Mouse (Mus musculus) adrenal gland, adult (tissue): Measurements from ENCODE around the gene Gm21750.
"Not testable (repeated sequence)": the region's sequence is repeated elsewhere in the genome, so short reads cannot be mapped to it uniquely, and the experiment has no call there.

Experiments used
- DNase-seq, 2 experiments: peaks; one replicate each; pipeline ENCODE4 v3.0.0; 2022 to 2023; ENCODE audit warnings: low spot score in 1 of 2; ENCODE audit not compliant: inconsistent age in 2 of 2

Gene Gm21750

DNA sequence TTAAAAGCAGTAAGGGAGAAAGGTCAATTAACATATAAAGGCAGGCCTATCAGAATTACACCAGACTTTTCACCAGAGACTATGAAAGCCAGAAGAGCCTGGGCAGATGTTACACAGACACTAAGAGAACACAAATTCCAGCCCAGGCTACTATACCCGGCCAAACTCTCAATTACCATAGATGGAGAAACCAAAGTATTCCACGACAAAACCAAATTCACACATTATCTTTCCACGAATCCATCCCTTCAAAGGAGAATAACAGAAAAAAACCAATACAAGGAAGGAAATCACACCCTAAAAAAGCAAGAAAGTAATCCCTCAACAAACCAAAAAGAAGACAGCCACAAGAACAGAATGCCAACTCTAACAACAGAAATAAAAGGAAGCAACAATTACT lies at the start of gene Gm21750:
Gm21750 (plus strand) TSS at position 301 of the 400 bp plus-strand sequence.
- DNase-seq = not testable (repeated sequence)

DNA sequence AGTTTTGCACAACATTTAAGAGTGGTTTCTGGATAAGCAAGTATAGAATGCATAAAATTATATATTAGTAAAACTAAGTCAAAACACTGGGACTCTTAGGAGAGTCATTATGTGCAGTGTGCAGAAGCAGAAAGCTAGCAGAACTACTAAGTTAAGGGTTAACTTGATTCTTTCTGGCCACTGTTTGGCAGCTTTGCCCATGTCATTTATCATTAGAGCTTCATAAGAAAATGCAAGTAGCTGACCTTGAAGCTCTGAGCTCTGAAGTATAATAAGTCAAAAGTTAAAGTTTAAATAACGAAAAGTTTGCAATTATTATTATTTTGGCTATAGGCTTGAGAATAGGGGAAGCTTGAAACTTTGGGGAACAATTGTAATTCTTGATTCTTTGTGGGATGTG lies 46.1 kb upstream of the Gm21750 start:
- peak in 1 of 2 experiments; percentile 71 for DNase-seq

GRCm38 (mm10) chr14:73620880-73621279 lies 40.1 kb upstream of the Gm21750 start:
- no peak for DNase-seq

- DNase-seq = no peak
Measured at GRCm38 (mm10) chr14:73622988-73623387, 38.0 kb upstream of the Gm21750 start.

DNA sequence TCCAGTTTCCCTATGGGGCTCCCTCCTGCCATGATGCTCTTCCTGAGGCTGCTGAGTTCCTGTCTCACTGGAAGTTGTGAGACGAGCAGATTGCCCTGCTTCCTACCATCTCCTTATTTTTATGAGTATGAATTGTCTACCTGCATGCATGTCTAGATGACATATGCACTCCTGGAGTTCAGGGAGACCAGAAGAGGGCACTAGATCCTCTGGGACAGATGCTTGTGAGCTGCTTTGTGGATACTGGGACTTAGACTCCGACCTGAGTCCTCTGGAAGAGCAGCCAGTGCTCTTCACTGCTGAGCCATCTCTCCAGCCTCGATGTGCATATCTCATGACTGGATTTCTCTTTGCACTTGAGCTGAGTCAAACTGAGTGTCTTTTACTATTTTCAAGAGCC lies 35.6 kb upstream of the Gm21750 start:
- peak in 1 of 2 experiments; percentile 2 for DNase-seq

DNA sequence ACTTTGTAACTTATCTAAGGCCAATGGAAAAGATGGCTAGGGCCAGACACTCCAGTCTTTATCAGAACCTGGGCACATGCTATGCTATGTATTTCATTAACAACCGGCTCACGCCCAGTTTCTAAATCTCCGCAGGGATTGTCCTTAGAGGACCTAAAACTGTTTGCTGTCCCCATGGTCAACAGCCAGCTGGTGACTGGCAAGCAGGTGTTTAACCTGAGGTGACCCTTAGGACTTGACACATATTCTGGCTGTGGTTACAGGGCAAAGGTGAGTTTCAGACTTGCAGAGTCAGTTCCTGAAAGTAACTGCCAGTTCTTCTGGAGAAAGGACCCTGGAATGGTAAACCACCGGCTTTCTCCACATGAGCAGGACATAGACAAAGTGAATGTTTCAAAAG lies 29.5 kb upstream of the Gm21750 start:
- DNase-seq = peak in 1 of 2 experiments; percentile 41

GRCm38 (mm10) chr14:73632648-73633263 lies 28.3 kb upstream of the Gm21750 start:
- peak; percentile 38 to 76 for DNase-seq

DNA sequence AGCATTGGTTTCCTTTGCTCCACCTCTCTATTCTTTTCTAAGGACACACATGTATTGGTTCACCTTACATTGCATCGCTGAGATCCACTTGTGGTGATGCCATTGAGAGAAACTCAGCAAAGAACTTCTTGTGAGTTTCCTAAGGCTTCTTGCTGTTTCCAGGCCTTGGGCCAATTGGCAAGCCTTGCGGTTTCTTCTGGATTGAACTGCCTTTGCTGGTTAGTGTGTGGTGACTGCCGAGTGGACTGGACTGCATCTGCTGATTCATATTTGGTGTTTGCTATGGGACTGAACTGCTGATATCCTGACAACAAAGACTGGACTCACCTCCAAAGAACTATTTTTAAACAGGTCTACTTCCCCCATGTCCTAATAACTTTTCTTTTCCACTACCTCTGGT lies 26.7 kb upstream of the Gm21750 start:
- no peak for DNase-seq

DNA sequence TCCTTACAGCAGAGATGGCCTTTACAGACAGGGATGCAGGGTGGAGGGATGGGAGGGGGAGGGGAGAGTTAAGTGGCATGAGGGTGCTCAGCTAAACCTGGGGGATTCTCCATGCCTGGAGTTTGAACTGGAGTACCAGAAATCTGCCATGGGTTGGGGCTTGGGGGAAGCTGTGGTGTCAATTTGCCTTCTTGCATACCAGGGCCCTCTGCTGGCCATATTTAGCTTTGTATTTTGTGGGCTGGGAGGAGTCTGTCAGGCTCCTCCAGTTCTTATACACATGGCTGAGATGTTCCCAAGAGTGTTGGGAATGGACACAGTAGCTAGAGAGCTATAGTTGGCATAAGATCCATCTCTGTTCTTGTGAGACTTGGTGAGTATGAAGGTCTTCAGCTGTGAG lies 23.6 kb upstream of the Gm21750 start:
- DNase-seq = peak; percentile 36 to 77

DNA sequence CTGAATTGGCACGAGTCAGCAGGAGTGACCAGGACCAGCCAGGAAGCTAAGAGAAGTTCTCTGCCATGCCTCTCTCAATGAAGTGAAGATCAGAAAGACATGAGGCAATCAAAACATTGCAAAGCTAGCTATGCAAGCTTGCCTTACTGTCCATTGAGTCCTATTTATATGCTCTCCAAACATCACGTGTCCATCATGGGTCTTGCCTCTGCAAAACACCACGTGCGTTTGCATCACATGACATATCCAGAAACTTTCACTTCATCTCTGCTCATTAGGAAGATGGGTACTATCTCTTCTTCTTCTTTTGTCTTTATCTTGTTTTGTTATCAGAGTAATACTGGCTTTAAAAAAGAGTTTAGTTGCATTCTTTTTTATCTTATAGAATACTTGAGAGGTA lies 10.8 kb upstream of the Gm21750 start:
- DNase-seq = no peak

DNA sequence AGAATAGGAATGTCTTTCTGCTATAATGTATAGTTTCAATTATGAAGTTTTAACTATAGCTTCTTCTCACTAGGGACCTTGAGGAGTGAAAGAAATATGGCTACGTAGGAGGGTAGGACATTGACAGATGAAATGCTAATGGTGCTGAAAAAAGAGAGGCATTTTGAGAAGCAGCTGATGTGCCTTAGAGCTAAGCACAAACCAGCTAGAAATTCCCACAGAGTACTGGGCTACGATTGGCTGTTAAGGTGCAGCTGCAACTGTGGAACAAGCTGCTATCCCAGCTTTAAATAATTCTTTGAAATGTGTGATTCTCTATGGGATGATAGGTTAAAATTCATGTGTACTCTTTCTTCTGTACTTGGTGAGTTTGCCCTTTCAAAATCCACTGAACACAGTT lies 9.1 kb downstream of the Gm21750 start:
- DNase-seq = no peak

DNA sequence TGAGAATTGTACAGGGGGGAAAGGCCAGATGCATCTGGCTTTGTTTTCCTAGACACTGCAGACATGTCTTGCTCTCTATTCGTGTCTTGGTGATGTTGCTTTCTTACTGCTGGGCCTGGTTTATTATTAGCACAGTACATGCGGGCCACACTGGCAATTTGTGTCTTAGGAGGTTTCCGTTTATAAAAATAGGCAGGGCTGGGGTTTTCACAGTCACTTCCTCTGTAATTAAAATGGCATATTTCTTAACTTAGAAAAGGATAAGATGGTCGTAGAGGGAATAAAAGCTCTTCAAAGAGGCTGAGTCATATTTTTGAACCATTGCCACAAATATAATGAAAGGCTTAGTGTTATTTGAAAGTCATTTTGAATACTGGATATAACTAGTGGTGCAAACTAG lies 26.7 kb downstream of the Gm21750 start:
- no peak for DNase-seq

DNA sequence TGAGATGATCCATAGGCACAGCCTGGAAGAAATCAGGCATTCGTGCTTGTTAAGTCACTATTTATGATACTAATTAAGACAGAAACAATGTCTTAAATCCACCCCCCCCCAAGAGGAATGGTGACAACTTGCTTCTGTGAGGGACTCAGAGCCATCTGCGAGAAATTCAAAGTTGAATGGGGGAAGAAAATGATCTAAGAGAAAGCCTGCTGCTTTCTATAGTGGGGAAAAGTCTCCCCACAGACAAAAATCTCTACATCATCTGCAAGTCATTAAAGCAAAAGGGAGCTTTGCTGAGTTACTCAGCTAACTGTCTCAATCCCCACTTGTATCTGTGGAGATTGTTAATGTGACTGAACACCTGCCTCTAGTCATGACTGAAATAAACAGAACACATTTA lies 27.4 kb downstream of the Gm21750 start:
- DNase-seq = no peak

GRCm38 (mm10) chr14:73700256-73700655 lies 39.2 kb downstream of the Gm21750 start:
- no peak for DNase-seq

DNA sequence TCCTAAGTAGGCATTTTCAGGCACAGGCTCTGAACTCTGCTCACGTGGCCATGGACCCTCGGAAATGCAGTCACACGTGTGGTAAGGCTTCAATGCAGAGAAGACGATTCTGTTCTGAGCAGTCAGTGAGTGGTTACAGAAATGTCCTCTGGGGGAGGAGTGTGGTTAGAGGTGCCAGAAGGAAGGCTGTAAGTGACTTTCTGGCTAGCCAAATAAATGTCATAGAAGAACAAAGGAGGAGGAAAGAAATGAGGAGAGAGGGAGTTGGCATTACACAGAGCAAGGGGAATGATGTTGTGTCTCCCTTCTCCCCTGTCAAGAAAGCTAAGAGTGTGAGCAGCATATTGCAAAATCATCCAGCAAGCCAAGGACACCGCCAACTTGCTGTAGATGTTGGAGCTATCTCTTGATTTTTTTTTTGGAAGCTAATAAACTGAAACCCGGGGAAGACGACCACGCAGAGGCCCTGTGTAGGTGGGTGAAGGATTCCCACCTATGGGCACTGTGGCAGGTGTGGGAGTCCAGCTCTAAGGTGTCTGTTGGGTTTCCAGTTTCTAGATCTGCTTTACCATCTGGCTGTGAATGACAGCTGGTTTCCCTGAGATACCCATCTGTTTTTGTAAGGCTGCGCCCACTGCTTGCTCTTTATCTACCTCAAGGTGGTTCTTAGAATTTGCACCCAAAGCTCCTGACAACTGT lies 48.5 kb downstream of the Gm21750 start:
- DNase-seq = no peak
